Mouse (Mus musculus) T-cell, adult 2 months (primary cell): ENCODE measurements around the gene Olfr1323.

ENCODE experiments used
- DNase-seq: peaks from one replicate; pipeline ENCODE4 v3.0.0; 2022; ENCODE audit warnings: low spot score

Olfr1323 gene

GRCm38 (mm10) chrX:50019259-50019658, at the start of gene Olfr1323:
Olfr1323 (minus strand) TSS chrX:50019359.
- DNase-seq = no peak

GRCm38 (mm10) chrX:50012242-50012641, 6.9 kb downstream of the Olfr1323 start:
- no peak for DNase-seq
